Mouse (Mus musculus) intestine, embryonic 14.5 days (tissue): ENCODE results near the gene Rpl10a. TPM values are rescaled to one million over a fixed set of nuclear protein-coding genes. Genes with fewer than 3 reads are reported as not detected.

Experiments
- ATAC-seq: fragments of 200-750 bp; cut with Nextera tagmentation; replicated peaks from 2 replicates; pipeline ENCODE4 v1.8.0; 2017; ENCODE audit warnings: low read depth, moderate number of reproducible peaks, moderate TSS enrichment, moderate library complexity; ENCODE audit not compliant: low FRiP score, low TSS enrichment
- DNase-seq: peaks from one replicate; pipeline ENCODE4 v3.0.0-alpha.2; 2018; ENCODE audit warnings: low spot score
- H3K27ac ChIP-seq: fragments of 300-500 bp; sonication (generic); 2 replicates; pipeline ENCODE4 v1.5.1; 2014; ENCODE audit warnings: low read depth, mild to moderate bottlenecking, control low read depth
- H3K27me3 ChIP-seq: fragments of 300-500 bp; sonication (generic); replicated peaks from 2 replicates; pipeline ENCODE4 v1.6.1; 2014; ENCODE audit warnings: low read length, control low read depth; ENCODE audit not compliant: control insufficient read depth, insufficient read depth
- H3K36me3 ChIP-seq: fragments of 300-500 bp; sonication (generic); 2 replicates; pipeline ENCODE4 v1.6.1; 2014; ENCODE audit warnings: low read length, control low read depth; ENCODE audit not compliant: control insufficient read depth, insufficient read depth
- H3K4me1 ChIP-seq: fragments of 300-500 bp; sonication (generic); replicated peaks from 2 replicates; pipeline ENCODE4 v1.6.1; 2014; ENCODE audit warnings: low read length, control low read depth, mixed read lengths; ENCODE audit not compliant: control insufficient read depth, insufficient read depth
- H3K4me2 ChIP-seq: fragments of 300-500 bp; sonication (generic); 2 replicates; pipeline ENCODE4 v1.6.1; 2014; ENCODE audit warnings: low read length
- H3K4me3 ChIP-seq: fragments of 300-500 bp; sonication (generic); 2 replicates; pipeline ENCODE4 v1.5.1; 2014; ENCODE audit warnings: low read depth, low read length, control low read depth, mixed read lengths
- H3K9ac ChIP-seq: fragments of 300-500 bp; sonication (generic); 2 replicates; pipeline ENCODE4 v1.6.1; 2014; ENCODE audit warnings: mild to moderate bottlenecking, low read length
- H3K9me3 ChIP-seq: fragments of 300-500 bp; sonication (generic); 2 replicates; pipeline ENCODE4 v1.6.1; 2016; ENCODE audit warnings: low read length, control low read depth; ENCODE audit not compliant: control insufficient read depth
- WGBS: fragments of 180-500 bp; shearing (Covaris S2); extraction: QIAGEN DNeasy Blood & Tissue Kit; methylation state at CpG from one replicate; pipeline ENCODE4 v1.1.7; 2014; 5-methylcytosine and 5-hydroxymethylcytosine counted together
- polyA plus RNA-seq: library from polyadenylated mRNA; unstranded; fragments of >200 nt; fragmentation: Nextera tagmentation; extraction: Ambion mirVana; gene quantifications from 2 replicates; pipeline ENCODE4 v1.2.1, GENCODE M21; 2014

Gene Rpl10a
- polyA plus RNA-seq, 1 experiment from 2014 or later = 955 TPM

DNA sequence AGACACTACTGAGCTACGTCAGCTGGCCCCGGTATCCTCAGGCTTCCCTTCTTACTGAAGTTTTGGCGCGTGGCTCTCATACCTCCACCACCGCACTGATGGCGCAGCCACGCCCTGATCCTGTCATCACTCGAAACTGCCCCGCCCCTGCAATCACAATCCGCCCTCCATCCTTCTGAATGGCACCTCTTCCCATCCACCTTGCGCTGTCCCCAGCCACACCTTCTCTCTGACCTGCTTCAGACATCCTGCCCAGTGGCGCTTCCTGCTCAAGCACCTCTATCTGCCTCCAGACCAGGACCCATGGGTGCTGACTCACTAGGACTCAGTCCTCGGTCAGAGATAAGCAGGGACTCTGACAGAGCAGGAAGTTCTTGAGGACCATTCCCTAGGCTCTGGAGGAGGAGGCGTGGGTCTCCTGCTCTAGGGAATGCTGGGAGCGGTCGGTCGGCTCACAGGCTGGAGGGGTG, 47.4 kb downstream of the Rpl10a start:
- Histone ChIP-seq H3K4me2 (peak overlapping the region; percentile 6; the same call in 1 of the 2 replicates), H3K9ac (no peak overlapping the region), H3K27ac (no peak overlapping the region), H3K4me1 (no peaks in the 10 kb centered on the region), H3K36me3 (no peaks in the 10 kb centered on the region), H3K4me3 (no peak overlapping the region), H3K27me3 (peaks cover 24% of the 10 kb centered on the region), H3K9me3 (no peaks in the 10 kb centered on the region)
- ATAC-seq = peak; percentile 51
- DNase-seq = no peak
- 6% methylated on average over 17 of the region's 17 CpGs for WGBS

DNA sequence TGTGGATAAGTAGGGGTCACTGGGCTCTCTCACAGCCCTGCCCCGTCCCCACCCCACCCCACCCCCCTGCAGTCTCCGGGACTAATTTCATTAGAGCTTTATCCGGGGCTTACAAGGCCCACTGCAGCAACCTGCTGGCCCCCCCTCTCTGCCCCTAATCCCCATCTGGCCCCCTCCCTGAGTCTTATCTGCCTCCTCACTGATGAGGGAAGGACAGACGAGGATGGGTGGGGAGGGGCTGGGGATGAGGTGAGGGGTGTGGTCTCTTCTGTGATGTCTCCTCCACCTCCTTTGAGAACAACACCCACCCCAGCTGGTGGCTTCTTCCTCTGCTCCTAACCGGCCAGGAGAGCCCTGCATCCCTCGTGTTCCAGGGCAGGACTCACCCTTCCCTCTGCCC, 52.0 kb downstream of the Rpl10a start:
- Histone ChIP-seq H3K4me3 (no peak overlapping the region), H3K36me3 (no peaks in the 10 kb centered on the region), H3K4me1 (no peaks in the 10 kb centered on the region), H3K4me2 (no peak overlapping the region), H3K9me3 (no peaks in the 10 kb centered on the region), H3K27ac (no peak overlapping the region), H3K9ac (no peak overlapping the region), H3K27me3 (peaks cover 8% of the 10 kb centered on the region)
- ATAC-seq = no peak
- no peak for DNase-seq
- 7% methylated on average over 6 of the region's 6 CpGs for WGBS

Other genes with a start within 250 kb of the Rpl10a start
- 0.73 and 1.4 TPM in 2 replicates for gene Tcp11, start 247.8 kb upstream of the Rpl10a start, polyA plus RNA-seq
- 3.5 TPM in 2 replicates for gene Scube3, start 186.3 kb upstream of the Rpl10a start, polyA plus RNA-seq
- 31.8 and 32.4 TPM in 2 replicates for gene Zfp523, start 151.3 kb upstream of the Rpl10a start, polyA plus RNA-seq
- 1.9 and 2.6 TPM in 2 replicates for gene Def6, start 120.7 kb upstream of the Rpl10a start, polyA plus RNA-seq
- 2.1 and 2.5 TPM in 2 replicates for gene Ppard, start 95.8 kb upstream of the Rpl10a start, polyA plus RNA-seq
- 27.3 and 33.7 TPM in 2 replicates for gene Fance, start 15.0 kb upstream of the Rpl10a start, polyA plus RNA-seq
- 12.0 and 13.3 TPM in 2 replicates for gene Tead3, start 22.3 kb downstream of the Rpl10a start, polyA plus RNA-seq
- gene Tulp1, start 36.8 kb downstream of the Rpl10a start, polyA plus RNA-seq = 3.7 and 4.0 TPM in 2 replicates
- 8.1 and 8.7 TPM in 2 replicates for gene Fkbp5, start 189.1 kb downstream of the Rpl10a start, polyA plus RNA-seq
- not detected in 2 replicates for gene Armc12, start 202.3 kb downstream of the Rpl10a start, polyA plus RNA-seq
- gene Clpsl2, start 220.9 kb downstream of the Rpl10a start, polyA plus RNA-seq = not detected in 2 replicates
- 18.6 and 323 TPM in 2 replicates for gene Clps, start 232.3 kb downstream of the Rpl10a start, polyA plus RNA-seq
- gene Lhfpl5, start 247.2 kb downstream of the Rpl10a start, polyA plus RNA-seq = 1.5 and 2.0 TPM in 2 replicates